Mouse (Mus musculus) MEL (cell line): Measurements from ENCODE around the gene Tspan4. TPM values are rescaled to one million over a fixed set of nuclear protein-coding genes. Genes with fewer than 3 reads are reported as not detected.
A peak's percentile ranks its signal among the peaks of the same experiment; 100 is the strongest.

Experiments used
- DNase-seq: peaks from one replicate; pipeline ENCODE4 v3.0.0; 2011; ENCODE audit warnings: low read depth, low spot score
- H3K27ac ChIP-seq: 2 replicates; pipeline ENCODE4 v1.5.1; 2012; ENCODE audit warnings: low read depth, mild to moderate bottlenecking, control low read depth, low read length, moderate library complexity; ENCODE audit not compliant: control insufficient read depth
- H3K27me3 ChIP-seq, 2 experiments: fragments of 150-350 bp in 1 of 2; sonication (generic) in 1 of 2; 2 replicates each; pipeline ENCODE4 v1.6.1; 2012; ENCODE audit warnings: low read length in 2 of 2, mild to moderate bottlenecking in 2 of 2, improper control_type of control experiment in 1 of 2, moderate library complexity in 1 of 2; ENCODE audit not compliant: insufficient read depth in 2 of 2, control insufficient read depth in 1 of 2
- H3K36me3 ChIP-seq, 2 experiments: 2 replicates each; pipeline ENCODE4 v1.6.1; 2012 to 2014; ENCODE audit warnings: low read length in 2 of 2, improper control_type of control experiment in 1 of 2, inconsistent platforms in 1 of 2, mild to moderate bottlenecking in 1 of 2; ENCODE audit not compliant: insufficient read depth in 2 of 2, control insufficient read depth in 1 of 2
- H3K4me1 ChIP-seq, 2 experiments: fragments of 150-350 bp in 1 of 2; sonication (generic) in 1 of 2; 2 replicates each; pipeline ENCODE4 v1.6.1; 2012; ENCODE audit warnings: low read length in 2 of 2, improper control_type of control experiment in 1 of 2, mild to moderate bottlenecking in 1 of 2; ENCODE audit not compliant: insufficient read depth in 2 of 2, control insufficient read depth in 1 of 2
- H3K4me3 ChIP-seq, 2 experiments: fragments of 150-350 bp in 1 of 2; sonication (generic) in 1 of 2; 2 replicates each; pipeline ENCODE4 v1.5.1; 2012; ENCODE audit warnings: low read depth in 2 of 2, low read length in 2 of 2, mild to moderate bottlenecking in 2 of 2, moderate library complexity in 2 of 2, control low read depth in 1 of 2, improper control_type of control experiment in 1 of 2; ENCODE audit not compliant: control insufficient read depth in 1 of 2, insufficient read depth in 1 of 2
- H3K79me2 ChIP-seq: 2 replicates; pipeline ENCODE4 v1.6.1; 2012; ENCODE audit warnings: mild to moderate bottlenecking, low read length, moderate library complexity; ENCODE audit not compliant: control insufficient read depth, poor library complexity, insufficient read depth
- H3K9ac ChIP-seq: 2 replicates; pipeline ENCODE4 v1.6.1; 2012; ENCODE audit warnings: low read depth, mild to moderate bottlenecking, control low read depth, low read length, moderate library complexity; ENCODE audit not compliant: control insufficient read depth, poor library complexity, severe bottlenecking
- H3K9me3 ChIP-seq: fragments of 150-350 bp; sonication (generic); replicated peaks from 2 replicates; pipeline ENCODE4 v1.6.1; 2012; ENCODE audit warnings: mild to moderate bottlenecking, low read length, improper control_type of control experiment, moderate library complexity; ENCODE audit not compliant: insufficient read depth
- BHLHE40 ChIP-seq: IDR thresholded peaks from 2 replicates; pipeline ENCODE4 v1.6.1; 2012; ENCODE audit warnings: low read depth, mild to moderate bottlenecking, inconsistent platforms, low read length, improper control_type of control experiment, borderline replicate concordance
- CHD2 ChIP-seq: IDR thresholded peaks from 2 replicates; pipeline ENCODE4 v1.6.1; 2011; ENCODE audit warnings: low read length, improper control_type of control experiment
- CTCF ChIP-seq, 3 experiments: IDR thresholded peaks in 2 of 3; conservative IDR thresholded peaks in 1 of 3; 2 replicates each; pipeline ENCODE4 v1.5.1; 2011 to 2012; ENCODE audit warnings: low read length in 3 of 3, low read depth in 2 of 3, mild to moderate bottlenecking in 2 of 3, improper control_type of control experiment in 1 of 3, inconsistent platforms in 1 of 3, mixed read lengths in 1 of 3, moderate library complexity in 1 of 3; ENCODE audit not compliant: control insufficient read depth in 1 of 3, insufficient read depth in 1 of 3, poor library complexity in 1 of 3, severe bottlenecking in 1 of 3
- E2F4 ChIP-seq: IDR thresholded peaks from 2 replicates; pipeline ENCODE4 v1.6.1; 2011; ENCODE audit warnings: low read depth, low read length, improper control_type of control experiment, borderline replicate concordance
- EP300 ChIP-seq, 2 experiments: IDR thresholded peaks; 2 replicates each; pipeline ENCODE4 v1.6.1; 2011; ENCODE audit warnings: improper control_type of control experiment in 2 of 2, low read length in 2 of 2, low read depth in 1 of 2, mild to moderate bottlenecking in 1 of 2
- ETS1 ChIP-seq: IDR thresholded peaks from 2 replicates; pipeline ENCODE4 v1.6.1; 2012; ENCODE audit warnings: low read depth, mild to moderate bottlenecking, inconsistent platforms, low read length, improper control_type of control experiment, moderate library complexity
- GATA1 ChIP-seq: IDR thresholded peaks from 2 replicates; pipeline ENCODE4 v1.6.1; 2011; ENCODE audit warnings: low read depth, low read length, improper control_type of control experiment
- JUND ChIP-seq: IDR thresholded peaks from 2 replicates; pipeline ENCODE4 v1.6.1; 2011; ENCODE audit warnings: low read depth, mild to moderate bottlenecking, improper control_type of control experiment, low read length
- KAT2A ChIP-seq: conservative IDR thresholded peaks from 2 replicates; pipeline ENCODE4 v1.6.1; 2012; ENCODE audit warnings: low read depth, low read length, improper control_type of control experiment, inconsistent platforms
- MAX ChIP-seq: IDR thresholded peaks from 2 replicates; pipeline ENCODE4 v1.6.1; 2011; ENCODE audit warnings: low read length, improper control_type of control experiment
- MEF2A ChIP-seq: IDR thresholded peaks from 2 replicates; pipeline ENCODE4 v1.6.1; 2014; ENCODE audit warnings: low read depth, mild to moderate bottlenecking, inconsistent platforms, low read length, improper control_type of control experiment; ENCODE audit not compliant: poor library complexity, insufficient replicate concordance, severe bottlenecking; ENCODE audit errors: extremely low read depth
- MYC ChIP-seq: IDR thresholded peaks from 2 replicates; pipeline ENCODE4 v1.6.1; 2011; ENCODE audit warnings: low read depth, mild to moderate bottlenecking, low read length, improper control_type of control experiment, moderate library complexity
- NELFE ChIP-seq: IDR thresholded peaks from 2 replicates; pipeline ENCODE4 v1.6.1; 2011; ENCODE audit warnings: low read depth, low read length, improper control_type of control experiment
- POLR2A ChIP-seq, 2 experiments: IDR thresholded peaks; 2 replicates each; pipeline ENCODE4 v1.6.1; 2011 to 2012; ENCODE audit warnings: low read length in 2 of 2, mild to moderate bottlenecking in 2 of 2, control low read depth in 1 of 2, improper control_type of control experiment in 1 of 2, low read depth in 1 of 2, moderate library complexity in 1 of 2; ENCODE audit not compliant: control insufficient read depth in 1 of 2, insufficient read depth in 1 of 2, poor library complexity in 1 of 2
- POLR2AphosphoS2 ChIP-seq: IDR thresholded peaks from 2 replicates; pipeline ENCODE4 v1.6.1; 2011; ENCODE audit warnings: low read length, improper control_type of control experiment
- POLR2AphosphoS5 ChIP-seq: IDR thresholded peaks from 2 replicates; pipeline ENCODE4 v1.6.1; 2012; ENCODE audit warnings: low read depth, borderline replicate concordance, mild to moderate bottlenecking, inconsistent platforms, low read length, moderate library complexity, mixed read lengths
- RAD21 ChIP-seq: IDR thresholded peaks from 2 replicates; pipeline ENCODE4 v1.6.1; 2011; ENCODE audit warnings: mild to moderate bottlenecking, low read depth, low read length, improper control_type of control experiment
- RCOR1 ChIP-seq: IDR thresholded peaks from 2 replicates; pipeline ENCODE4 v1.6.1; 2012; ENCODE audit warnings: low read depth, mild to moderate bottlenecking, inconsistent platforms, low read length, improper control_type of control experiment
- TAL1 ChIP-seq: IDR thresholded peaks from 2 replicates; pipeline ENCODE4 v1.6.1; 2012; ENCODE audit warnings: mild to moderate bottlenecking, inconsistent platforms, low read length, moderate library complexity, mixed read lengths
- USF2 ChIP-seq, 2 experiments: IDR thresholded peaks; 2 replicates each; pipeline ENCODE4 v1.6.1; 2011 to 2012; ENCODE audit warnings: improper control_type of control experiment in 2 of 2, low read length in 2 of 2, borderline replicate concordance in 1 of 2, inconsistent platforms in 1 of 2, low read depth in 1 of 2, mild to moderate bottlenecking in 1 of 2; ENCODE audit not compliant: insufficient read depth in 1 of 2
- ZMIZ1 ChIP-seq: IDR thresholded peaks from 2 replicates; pipeline ENCODE4 v1.6.1; 2012; ENCODE audit warnings: low read depth, mild to moderate bottlenecking, inconsistent platforms, low read length, improper control_type of control experiment, moderate library complexity
- polyA plus RNA-seq, 2 experiments: library from polyadenylated mRNA; stranded (reverse) in 1 of 2; unstranded in 1 of 2; fragments of >175 nt in 1 of 2; fragments of >200 nt in 1 of 2; gene quantifications; 2 replicates each; pipeline versions ENCODE4 v1.2.1 to v1.2.4; 2012; ENCODE audit warnings: low replicate concordance in 2 of 2, low read depth in 1 of 2; ENCODE audit not compliant: insufficient read length in 2 of 2, insufficient read depth in 1 of 2, missing spikeins in 1 of 2
- total RNA-seq: library from RNA; depleted of rRNA; stranded (reverse); fragments of 300-350 nt; gene quantifications from 2 replicates; pipeline ENCODE4 v1.2.3, GENCODE M21; 2012

Gene Tspan4
- total and polyA plus RNA-seq, 3 experiments: 97.9 to 110 TPM; not detected in 1

- no peak for DNase-seq
- Histone ChIP-seq H3K4me3 (no peak within 1 kb of the TSS), H3K27me3 (no peaks in the 10 kb centered on the region), H3K4me1 (peaks cover 0 to 6% of the 10 kb centered on the region in 2 experiments; a peak in 1 of 4 replicates), H3K27ac (no peak within 1 kb of the TSS), H3K79me2 (0 out of 2 replicates have a peak, but pooled peaks cover under 1% of the 10 kb centered on the region), H3K36me3 (peaks cover 0 to 4% of the 10 kb centered on the region in 2 experiments; a peak in 2 of 4 replicates), H3K9ac (no peak within 1 kb of the TSS), H3K9me3 (no peaks in the 10 kb centered on the region)
- TF ChIP-seq GATA1 (no peak), POLR2AphosphoS2 (peak; percentile 4; the same call in 1 of the 2 replicates), POLR2AphosphoS5 (no peak), ETS1 (no peak), ZMIZ1 (no peak), MAX (no peak), TAL1 (no peak)
Measured at GRCm38 (mm10) chr7:141429310-141429709, 45.7 kb upstream of the Tspan4 start, which contains the start of gene Cend1. Cend1 (minus strand) TSS chr7:141429491.

GRCm38 (mm10) chr7:141429840-141430584, 45.0 kb upstream of the Tspan4 start:
- Histone ChIP-seq H3K4me1 (peaks cover 0 to 13% of the 10 kb centered on the region in 2 experiments; a peak in 3 of 4 replicates), H3K9me3 (no peaks in the 10 kb centered on the region)
- no peak for TF ChIP-seq KAT2A
- TF ChIP-seq MYC: no peak
- no peak for TF ChIP-seq CHD2
- TF ChIP-seq JUND: no peak
- no peak for TF ChIP-seq MEF2A
- TF ChIP-seq EP300 (IDR thresholded peaks at IDR 0.05; ENCODE audit: low read depth in 1 of 2, low read length in 2 of 2): no peak
- no peak for TF ChIP-seq GATA1
- no peak for TF ChIP-seq USF2 (IDR thresholded peaks at IDR 0.05; ENCODE audit: borderline replicate concordance in 1 of 2, insufficient read depth in 1 of 2, low read depth in 1 of 2, low read length in 2 of 2)
- TF ChIP-seq E2F4: no peak
- TF ChIP-seq ETS1: no peak
- no peak for TF ChIP-seq RAD21
- TF ChIP-seq BHLHE40: no peak
- no peak for TF ChIP-seq POLR2AphosphoS2
- no peak for TF ChIP-seq MAX
- no peak for TF ChIP-seq NELFE
- TF ChIP-seq CTCF (IDR thresholded peaks at IDR 0.05 in 2 of 3, conservative IDR thresholded peaks at IDR 0.05 in 1 of 3; ENCODE audit: control insufficient read depth in 1 of 3, insufficient read depth in 1 of 3, low read depth in 2 of 3, low read length in 3 of 3, poor library complexity in 1 of 3, severe bottlenecking in 1 of 3): no peak
- no peak for TF ChIP-seq POLR2A (IDR thresholded peaks at IDR 0.05; ENCODE audit: control insufficient read depth in 1 of 2, insufficient read depth in 1 of 2, low read depth in 1 of 2, low read length in 2 of 2, poor library complexity in 1 of 2)
- no peak for TF ChIP-seq RCOR1
- TF ChIP-seq, all 39 proteins: peak for 0
- Histone ChIP-seq H3K36me3 (peaks cover 0 to 10% of the 10 kb centered on the region in 2 experiments; a peak in 2 of 4 replicates), H3K79me2 (peaks cover 8% of the 10 kb centered on the region; the same call in 1 of the 2 replicates), H3K9ac (no peak overlapping the region), H3K27ac (no peak overlapping the region), H3K27me3 (no peaks in the 10 kb centered on the region), H3K4me3 (no peak overlapping the region)
- DNase-seq: no peak
